Mouse (Mus musculus): ENCODE results near the gene Zzef1.

The Zzef1 gene

GRCm38 (mm10) chr11:72806556-72806955 lies 10.5 kb downstream of the Zzef1 start:
- DNase-seq (ENCODE audit: low spot score in 2 of 2) = no peak

GRCm38 (mm10) chr11:72807992-72808391 lies 12.0 kb downstream of the Zzef1 start:
- DNase-seq (ENCODE audit: low spot score in 2 of 2) = no peak

GRCm38 (mm10) chr11:72813687-72814086 lies 17.7 kb downstream of the Zzef1 start:
- no peak for DNase-seq (ENCODE audit: low spot score in 2 of 2)

GRCm38 (mm10) chr11:72814188-72814587 lies 18.2 kb downstream of the Zzef1 start:
- DNase-seq (ENCODE audit: low spot score in 2 of 2) = no peak

GRCm38 (mm10) chr11:72816859-72817258 lies 20.8 kb downstream of the Zzef1 start:
- no peak for DNase-seq (ENCODE audit: low spot score in 2 of 2)

- DNase-seq (ENCODE audit: low spot score in 2 of 2) = no peak
These were observed 22.0 kb downstream of the Zzef1 start for GRCm38 (mm10) chr11:72818067-72818466.

- DNase-seq (ENCODE audit: low spot score in 2 of 2) = no peak
These were observed 25.0 kb downstream of the Zzef1 start for GRCm38 (mm10) chr11:72821041-72821440.

- DNase-seq (ENCODE audit: low spot score in 2 of 2) = no peak
These were observed 33.8 kb downstream of the Zzef1 start for GRCm38 (mm10) chr11:72829869-72830268.

GRCm38 (mm10) chr11:72842731-72843130 lies 46.7 kb downstream of the Zzef1 start:
- DNase-seq (ENCODE audit: low spot score in 2 of 2) = no peak

- DNase-seq (ENCODE audit: low spot score in 2 of 2) = no peak
These were observed 47.5 kb downstream of the Zzef1 start for GRCm38 (mm10) chr11:72843576-72843975.

- DNase-seq (ENCODE audit: low spot score in 2 of 2) = no peak
These were observed 49.5 kb downstream of the Zzef1 start for GRCm38 (mm10) chr11:72845526-72845925.

GRCm38 (mm10) chr11:72846685-72847084 lies 50.7 kb downstream of the Zzef1 start:
- no peak for DNase-seq (ENCODE audit: low spot score in 2 of 2)

- DNase-seq (ENCODE audit: low spot score in 2 of 2) = no peak
These were observed 52.0 kb downstream of the Zzef1 start for GRCm38 (mm10) chr11:72847831-72848628.

GRCm38 (mm10) chr11:72850419-72851131 lies 54.5 kb downstream of the Zzef1 start:
- no peak for DNase-seq (ENCODE audit: low spot score in 2 of 2)

GRCm38 (mm10) chr11:72851214-72851613 lies 55.2 kb downstream of the Zzef1 start:
- DNase-seq (ENCODE audit: low spot score in 2 of 2) = no peak

GRCm38 (mm10) chr11:72852122-72852521 lies 56.1 kb downstream of the Zzef1 start:
- DNase-seq (ENCODE audit: low spot score in 2 of 2) = no peak

- DNase-seq (ENCODE audit: low spot score in 2 of 2) = no peak
These were observed 57.1 kb downstream of the Zzef1 start for GRCm38 (mm10) chr11:72853086-72853485.

GRCm38 (mm10) chr11:72854251-72854650 lies 58.2 kb downstream of the Zzef1 start:
- DNase-seq (ENCODE audit: low spot score in 2 of 2) = no peak

- no peak for DNase-seq (ENCODE audit: low spot score in 2 of 2)
These were observed 60.7 kb downstream of the Zzef1 start for GRCm38 (mm10) chr11:72856764-72857163.

GRCm38 (mm10) chr11:72861236-72861635 lies 65.2 kb downstream of the Zzef1 start:
- DNase-seq (ENCODE audit: low spot score in 2 of 2) = no peak

GRCm38 (mm10) chr11:72866446-72866845 lies 70.4 kb downstream of the Zzef1 start:
- DNase-seq (ENCODE audit: low spot score in 2 of 2) = no peak

- no peak for DNase-seq (ENCODE audit: low spot score in 2 of 2)
These were observed 76.0 kb downstream of the Zzef1 start for GRCm38 (mm10) chr11:72872061-72872460.

GRCm38 (mm10) chr11:72892623-72893022 lies 96.6 kb downstream of the Zzef1 start:
- no peak for DNase-seq (ENCODE audit: low spot score in 2 of 2)
